Mouse (Mus musculus) midbrain, embryonic 10.5 days (tissue): ENCODE data around the gene Klra5. TPM values are rescaled to one million over a fixed set of nuclear protein-coding genes. Genes with fewer than 3 reads are reported as not detected.
"Not testable (repeated sequence)": the region's sequence is repeated elsewhere in the genome, so short reads cannot be mapped to it uniquely, and the experiment has no call there.

ENCODE experiments used
- DNase-seq: peaks from one replicate; pipeline ENCODE4 v3.0.0-alpha.2; 2017; ENCODE audit warnings: low spot score
- H3K27ac ChIP-seq: fragments of 300-500 bp; sonication (generic); replicated peaks from 2 replicates; pipeline ENCODE4 v1.5.1; 2016; ENCODE audit warnings: mild to moderate bottlenecking
- H3K27me3 ChIP-seq: fragments of 300-500 bp; sonication (generic); 2 replicates; pipeline ENCODE4 v1.6.1; 2016; ENCODE audit warnings: low read depth, mild to moderate bottlenecking; ENCODE audit not compliant: poor library complexity, severe bottlenecking
- H3K36me3 ChIP-seq: fragments of 300-500 bp; sonication (generic); 2 replicates; pipeline ENCODE4 v1.6.1; 2016; ENCODE audit warnings: mild to moderate bottlenecking, moderate library complexity
- H3K4me1 ChIP-seq: fragments of 300-500 bp; sonication (generic); 2 replicates; pipeline ENCODE4 v1.6.1; 2016
- H3K4me3 ChIP-seq: fragments of 300-500 bp; sonication (generic); 2 replicates; pipeline ENCODE4 v1.5.1; 2016; ENCODE audit warnings: mild to moderate bottlenecking, moderate library complexity
- H3K9me3 ChIP-seq: fragments of 300-500 bp; sonication (generic); replicated peaks from 2 replicates; pipeline ENCODE4 v1.6.1; 2016; ENCODE audit warnings: mild to moderate bottlenecking
- WGBS: fragments of 180-500 bp; shearing (Covaris S2); methylation state at CpG from one replicate; pipeline ENCODE4 v1.1.7; 2016; 5-methylcytosine and 5-hydroxymethylcytosine counted together
- polyA plus RNA-seq: library from polyadenylated mRNA; unstranded; fragments of >200 nt; fragmentation: Nextera tagmentation; extraction: Ambion mirVana; gene quantifications from 2 replicates; pipeline ENCODE4 v1.2.1, GENCODE M21; 2016

Gene Klra5
- not detected in 2 replicates for polyA plus RNA-seq

- peaks cover 56% of the 10 kb centered on the region for H3K9me3 ChIP-seq
- not testable (repeated sequence) for H3K27me3 ChIP-seq
These were observed at the start of gene Klra5 for GRCm38 (mm10) chr6:129917476-129917946. Gene Klra5, minus strand, starts transcription at chr6:129917650.

GRCm38 (mm10) chr6:129916996-129917395 is 454 bp downstream of the Klra5 start:
- H3K36me3 ChIP-seq, result no peaks in the 10 kb centered on the region
- DNase-seq, result no peak
- H3K27me3 ChIP-seq, result no peaks in the 10 kb centered on the region
- 88% methylated on average over 1 of the region's 1 CpGs for WGBS
- H3K9me3 ChIP-seq, result peaks cover 53% of the 10 kb centered on the region
- H3K4me1 ChIP-seq, result no peaks in the 10 kb centered on the region
- no peak overlapping the region for H3K27ac ChIP-seq
- no peak overlapping the region for H3K4me3 ChIP-seq

More at GRCm38 (mm10) chr6:129917476-129917946, at the start of gene Klra5:
- H3K4me3 ChIP-seq, H3K36me3 ChIP-seq, H3K4me1 ChIP-seq, H3K27ac ChIP-seq, DNase-seq: not testable (repeated sequence)

- DNase-seq, result no peak
- Histone ChIP-seq H3K4me3 (no peak overlapping the region), H3K36me3 (no peaks in the 10 kb centered on the region), H3K27me3 (no peaks in the 10 kb centered on the region), H3K27ac (no peak overlapping the region), H3K4me1 (no peaks in the 10 kb centered on the region), H3K9me3 (peaks cover 48% of the 10 kb centered on the region)
- WGBS, result 94% methylated on average over 2 of the region's 2 CpGs
These were observed 34.9 kb downstream of the Klra5 start for GRCm38 (mm10) chr6:129882525-129882924.

- no peak within 1 kb of the TSS for H3K4me3 ChIP-seq
- no peak within 1 kb of the TSS for H3K27ac ChIP-seq
- H3K9me3 ChIP-seq, result peaks cover 33% of the 10 kb centered on the region
- no peaks in the 10 kb centered on the region for H3K27me3 ChIP-seq
- DNase-seq, result no peak
- 66% methylated on average over 1 of the region's 1 CpGs for WGBS
- no peaks in the 10 kb centered on the region for H3K36me3 ChIP-seq
- no peaks in the 10 kb centered on the region for H3K4me1 ChIP-seq
These were observed 40.9 kb downstream of the Klra5 start, which contains the start of gene Klra17 for GRCm38 (mm10) chr6:129876549-129876948. Gene Klra17, minus strand, starts transcription at chr6:129876672.

- peaks cover 29% of the 10 kb centered on the region for H3K9me3 ChIP-seq
- H3K27me3 ChIP-seq, DNase-seq, H3K27ac ChIP-seq, H3K4me3 ChIP-seq, H3K4me1 ChIP-seq, H3K36me3 ChIP-seq: not testable (repeated sequence)
- no CpG with 5 or more reads among the region's 3 CpGs for WGBS
These were observed 55.1 kb downstream of the Klra5 start, which contains the start of gene Gm17631 for GRCm38 (mm10) chr6:129862349-129862748. Gene Gm17631, plus strand, starts transcription at chr6:129862649.

Other genes with a start within 250 kb of the Klra5 start
- gene Klrc1, start 238.7 kb downstream of the Klra5 start, polyA plus RNA-seq, result not detected in 2 replicates
- not detected in 2 replicates for gene Klri1, start 200.5 kb downstream of the Klra5 start, polyA plus RNA-seq
- not detected in 2 replicates for gene Klri2, start 177.2 kb downstream of the Klra5 start, polyA plus RNA-seq
- not detected in 2 replicates for gene Gm156, start 133.4 kb downstream of the Klra5 start, polyA plus RNA-seq
- gene Gm17631, start 55.0 kb downstream of the Klra5 start, polyA plus RNA-seq, result not detected in 2 replicates
- not detected in 2 replicates for gene Klra17, start 41.0 kb downstream of the Klra5 start, polyA plus RNA-seq
- gene Klra6, start 109.3 kb upstream of the Klra5 start, polyA plus RNA-seq, result not detected in 2 replicates
- not detected in 2 replicates for gene Klra4, start 149.6 kb upstream of the Klra5 start, polyA plus RNA-seq
- gene Klra8, start 212.2 kb upstream of the Klra5 start, polyA plus RNA-seq, result not detected in 2 replicates